Mouse (Mus musculus): ENCODE data around the gene Cog1. TPM values are rescaled to one million over a fixed set of nuclear protein-coding genes. Genes with fewer than 3 reads are reported as not detected.

Gene Cog1
- polyA plus RNA-seq, 1 experiment from 2014 or later, result 24.7 TPM

DNA sequence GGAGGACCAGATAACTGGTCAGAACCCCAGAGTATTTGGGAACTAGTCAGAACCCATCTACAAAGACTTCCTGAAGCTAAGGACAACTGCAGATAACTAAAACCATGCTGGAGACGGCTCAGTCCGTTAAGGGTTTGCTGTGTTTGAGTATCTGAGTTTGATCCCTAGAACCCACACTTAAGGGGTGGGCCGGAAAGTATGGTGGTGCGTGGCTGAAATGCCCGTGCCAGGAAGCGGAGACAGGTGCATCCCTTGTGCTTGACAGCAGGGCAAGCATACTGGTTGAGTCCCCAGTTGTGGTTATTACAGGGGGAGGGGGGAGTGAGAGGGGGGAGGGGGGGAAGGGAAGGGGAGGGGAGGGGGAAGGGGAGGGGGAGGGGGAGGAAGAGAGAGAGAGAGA is 34.5 kb upstream of the Cog1 start:
- H3K27me3 ChIP-seq (replicated peaks; ENCODE audit: control insufficient read depth, insufficient read depth, low read length), result peaks cover 17% of the 10 kb centered on the region
- DNase-seq (ENCODE audit: low spot score) (no peak), ATAC-seq (replicated peaks; ENCODE audit: low FRiP score) (no peak)

DNA sequence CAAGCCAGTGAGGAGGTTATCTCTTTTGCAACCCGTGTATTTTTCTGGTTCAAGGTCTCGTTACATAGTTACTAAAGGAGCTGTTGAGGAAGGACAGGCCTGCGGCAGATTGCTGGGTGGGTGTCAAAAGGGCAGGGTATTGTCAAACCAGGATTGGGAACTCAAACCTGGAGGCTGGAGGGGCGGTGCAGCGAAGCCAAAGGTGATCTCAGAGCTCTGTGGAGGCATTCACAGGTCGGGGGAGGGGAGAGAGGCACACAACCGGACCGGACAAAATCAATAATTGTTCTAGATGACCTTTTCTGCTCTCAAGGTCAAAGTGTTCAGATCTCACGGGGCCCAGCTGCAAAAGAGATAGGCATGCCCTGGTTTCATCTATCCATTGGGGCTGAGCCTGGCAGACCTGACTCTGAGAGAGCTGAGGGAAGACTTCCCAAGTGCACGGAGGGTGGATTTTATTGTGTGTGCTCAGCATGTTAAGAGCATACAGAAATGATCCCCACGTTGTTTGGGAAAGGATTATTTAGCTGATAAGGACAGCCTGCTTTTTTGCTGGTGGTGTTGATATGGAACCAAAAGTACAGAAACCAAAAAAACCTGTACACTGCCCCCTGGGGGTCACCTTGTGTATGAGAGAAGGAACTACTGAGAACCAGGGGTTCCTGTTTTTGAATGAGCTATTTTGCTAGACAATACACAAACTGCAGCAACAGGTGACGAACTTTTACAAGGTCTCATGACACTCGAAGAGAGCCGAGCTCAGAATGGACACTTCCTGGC is 31.6 kb upstream of the Cog1 start:
- ATAC-seq (replicated peaks; ENCODE audit: low FRiP score), result peak; percentile 45; the same call in 1 of the 2 replicates
- Histone ChIP-seq H3K9ac (ENCODE audit: low read depth, low read length) (no peak overlapping the region), H3K4me2 (peak overlapping the region; percentile 15; the same call in 1 of the 2 replicates), H3K9me3 (ENCODE audit: control insufficient read depth, low read length) (no peaks in the 10 kb centered on the region), H3K27me3 (replicated peaks; ENCODE audit: control insufficient read depth, insufficient read depth, low read length) (peaks cover 39% of the 10 kb centered on the region), H3K36me3 (ENCODE audit: control insufficient read depth, insufficient read depth, low read length) (no peaks in the 10 kb centered on the region), H3K4me3 (ENCODE audit: low read depth, low read length) (no peak overlapping the region), H3K27ac (ENCODE audit: low read depth, low read length) (no peak overlapping the region), H3K4me1 (replicated peaks; ENCODE audit: control insufficient read depth, insufficient read depth, low read length) (peaks cover 10% of the 10 kb centered on the region)
- 45% methylated on average over 14 of the region's 14 CpGs for WGBS
- peak; percentile 60 for DNase-seq (ENCODE audit: low spot score)

More for the DNA sequence above, 34.5 kb upstream of the Cog1 start:
- Histone ChIP-seq H3K9me3 (ENCODE audit: control insufficient read depth, low read length) (no peaks in the 10 kb centered on the region), H3K4me1 (replicated peaks; ENCODE audit: control insufficient read depth, insufficient read depth, low read length) (peaks cover 13% of the 10 kb centered on the region), H3K4me2 (no peak overlapping the region), H3K9ac (ENCODE audit: low read depth, low read length) (no peak overlapping the region), H3K4me3 (ENCODE audit: low read depth, low read length) (no peak overlapping the region), H3K27ac (ENCODE audit: low read depth, low read length) (no peak overlapping the region), H3K36me3 (ENCODE audit: control insufficient read depth, insufficient read depth, low read length) (no peaks in the 10 kb centered on the region)
- WGBS, result 37% methylated on average over 6 of the region's 6 CpGs

DNA sequence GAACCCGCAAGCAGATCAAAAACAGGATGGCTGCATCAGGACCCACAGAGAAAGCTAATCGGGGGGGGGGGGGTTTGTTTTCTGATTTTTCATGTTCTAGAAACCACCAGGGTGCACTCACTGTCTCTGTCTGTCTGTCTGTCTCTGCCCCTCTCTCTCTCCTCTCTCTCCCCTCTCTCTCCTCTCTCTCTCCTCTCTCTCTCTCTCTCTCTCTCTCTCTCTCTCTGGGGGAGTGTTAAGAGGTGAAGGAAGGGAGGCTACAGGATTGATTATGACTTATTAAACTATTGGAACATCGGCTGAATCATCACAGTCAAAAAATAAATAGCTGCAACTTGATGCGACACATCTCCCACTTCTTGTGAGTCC is 30.7 kb upstream of the Cog1 start:
- Histone ChIP-seq H3K4me3 (ENCODE audit: low read depth, low read length) (peak overlapping the region; percentile 38), H3K27ac (ENCODE audit: low read depth, low read length) (no peak overlapping the region), H3K4me2 (peak overlapping the region; percentile 66), H3K27me3 (replicated peaks; ENCODE audit: control insufficient read depth, insufficient read depth, low read length) (peaks cover 39% of the 10 kb centered on the region), H3K9me3 (ENCODE audit: control insufficient read depth, low read length) (no peaks in the 10 kb centered on the region), H3K9ac (ENCODE audit: low read depth, low read length) (no peak overlapping the region; the same call in 1 of the 2 replicates), H3K4me1 (replicated peaks; ENCODE audit: control insufficient read depth, insufficient read depth, low read length) (peaks cover 10% of the 10 kb centered on the region; the same call in 1 of the 2 replicates), H3K36me3 (ENCODE audit: control insufficient read depth, insufficient read depth, low read length) (no peaks in the 10 kb centered on the region)
- ATAC-seq (replicated peaks; ENCODE audit: low FRiP score), result no peak
- WGBS, result 32% methylated on average over 4 of the region's 4 CpGs
- no peak for DNase-seq (ENCODE audit: low spot score)

DNA sequence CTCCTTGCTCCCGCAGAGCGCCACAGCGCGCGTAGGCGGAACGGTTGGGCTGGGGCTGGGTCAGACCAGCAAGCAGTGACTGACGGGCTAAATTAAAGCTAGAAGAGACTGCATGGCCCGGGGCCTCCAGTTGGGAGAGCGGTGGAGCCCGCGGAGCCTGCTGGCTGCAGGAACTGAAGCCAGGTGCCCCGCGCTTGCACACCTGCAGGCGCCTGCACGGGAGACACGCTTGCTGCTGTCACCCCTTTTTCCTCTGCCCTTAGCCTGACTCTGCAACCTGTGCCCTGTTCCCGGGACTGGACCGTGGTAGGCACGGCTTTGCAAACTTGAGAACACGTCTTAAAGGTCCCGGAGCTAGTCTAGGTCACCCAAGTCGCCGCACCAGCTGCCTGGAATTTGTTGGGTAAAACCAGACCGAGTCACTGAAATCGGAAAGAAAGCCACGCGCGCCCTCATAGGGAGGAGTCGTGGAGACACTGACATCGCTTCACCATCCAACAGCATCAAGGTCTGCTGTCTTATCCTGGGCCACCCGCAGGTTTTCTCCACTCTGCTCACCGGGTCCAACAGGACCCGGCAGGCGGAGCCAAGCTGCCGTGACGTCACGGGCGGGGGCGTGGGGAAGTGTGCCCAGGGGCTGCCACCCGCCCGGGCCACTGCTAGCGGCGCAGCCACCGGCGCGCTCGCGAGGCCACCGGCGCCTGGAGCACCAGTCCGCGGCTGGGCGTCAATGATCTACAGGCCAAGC is 30.1 kb upstream of the Cog1 start, which contains the start of gene Sstr2:
Sstr2 (plus strand) TSS at position 671 of the 748 bp plus-strand sequence.
- H3K4me1 ChIP-seq (replicated peaks; ENCODE audit: control insufficient read depth, insufficient read depth, low read length), result peaks cover 10% of the 10 kb centered on the region; the same call in 1 of the 2 replicates
- no peaks in the 10 kb centered on the region for H3K9me3 ChIP-seq (ENCODE audit: control insufficient read depth, low read length)
- no peak within 1 kb of the TSS for H3K27ac ChIP-seq (ENCODE audit: low read depth, low read length)
- no peak within 1 kb of the TSS; the same call in 1 of the 2 replicates for H3K9ac ChIP-seq (ENCODE audit: low read depth, low read length)
- peak within 1 kb of the TSS; percentile 66 for H3K4me2 ChIP-seq
- H3K27me3 ChIP-seq (replicated peaks; ENCODE audit: control insufficient read depth, insufficient read depth, low read length), result peaks cover 39% of the 10 kb centered on the region
- peak within 1 kb of the TSS; percentile 38 for H3K4me3 ChIP-seq (ENCODE audit: low read depth, low read length)
- H3K36me3 ChIP-seq (ENCODE audit: control insufficient read depth, insufficient read depth, low read length), result no peaks in the 10 kb centered on the region
- ATAC-seq (replicated peaks; ENCODE audit: low FRiP score) (peak; percentile 39), DNase-seq (ENCODE audit: low spot score) (peak; percentile 66)
- WGBS, result 2% methylated on average over 54 of the region's 54 CpGs

DNA sequence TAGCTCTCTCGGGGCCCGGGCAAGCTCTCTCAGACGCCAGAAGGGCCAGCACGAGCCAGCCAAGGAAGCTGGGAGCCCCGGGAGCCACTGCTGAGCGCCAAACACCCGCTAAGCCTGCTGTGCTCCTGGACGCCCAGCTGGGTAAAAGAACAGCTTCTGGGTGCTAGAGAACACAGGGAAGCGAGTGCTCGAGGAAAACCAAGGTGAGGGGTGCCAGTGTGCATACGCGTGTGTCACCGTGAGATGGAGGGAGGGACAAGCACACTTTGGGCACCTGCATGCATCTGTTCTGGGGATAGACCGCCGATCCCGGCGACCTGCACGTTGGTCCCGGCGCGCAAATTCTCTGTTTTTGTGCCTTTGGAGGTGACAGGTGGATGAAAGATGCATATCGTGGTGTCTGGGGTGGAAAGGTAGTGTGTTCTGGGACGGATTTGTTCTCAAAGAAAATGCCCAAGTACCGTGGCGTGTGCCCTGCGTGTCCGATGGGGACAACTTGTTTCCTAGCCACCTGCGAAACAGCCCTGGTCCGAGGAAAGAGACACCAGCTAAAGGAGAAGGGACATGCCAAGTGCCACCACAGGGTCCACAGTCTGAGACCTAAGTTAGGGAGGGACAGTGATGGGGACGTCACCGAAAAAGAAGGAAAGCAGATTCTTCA is 29.4 kb upstream of the Cog1 start:
- Histone ChIP-seq H3K27ac (ENCODE audit: low read depth, low read length) (no peak overlapping the region), H3K4me2 (peak overlapping the region; percentile 66), H3K4me1 (replicated peaks; ENCODE audit: control insufficient read depth, insufficient read depth, low read length) (peaks cover 10% of the 10 kb centered on the region; the same call in 1 of the 2 replicates), H3K9ac (ENCODE audit: low read depth, low read length) (no peak overlapping the region), H3K9me3 (ENCODE audit: control insufficient read depth, low read length) (no peaks in the 10 kb centered on the region), H3K4me3 (ENCODE audit: low read depth, low read length) (peak overlapping the region; percentile 38), H3K36me3 (ENCODE audit: control insufficient read depth, insufficient read depth, low read length) (no peaks in the 10 kb centered on the region), H3K27me3 (replicated peaks; ENCODE audit: control insufficient read depth, insufficient read depth, low read length) (peaks cover 39% of the 10 kb centered on the region)
- DNase-seq (ENCODE audit: low spot score), result no peak
- ATAC-seq (replicated peaks; ENCODE audit: low FRiP score), result no peak
- 3% methylated on average over 31 of the region's 31 CpGs for WGBS

DNA sequence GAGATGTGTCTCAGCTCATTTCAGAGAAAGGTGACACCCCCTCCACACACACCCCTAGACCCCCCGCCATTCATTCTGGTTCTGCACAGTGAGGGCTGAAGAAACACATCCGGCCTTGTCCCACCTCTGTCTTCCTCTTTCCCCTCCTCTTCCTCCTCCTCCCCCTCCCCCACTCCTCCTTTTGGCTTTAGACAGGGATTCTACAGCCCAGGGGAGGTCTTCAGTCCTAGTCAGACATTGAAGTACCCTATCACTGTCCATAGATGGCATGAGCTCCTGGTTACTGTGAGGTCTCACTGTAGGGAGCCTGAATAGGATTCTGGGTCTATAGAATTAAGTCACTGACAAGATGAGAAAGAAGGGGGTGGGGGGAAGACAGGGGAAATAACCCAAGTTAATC is 28.0 kb upstream of the Cog1 start:
- no peak overlapping the region for H3K4me2 ChIP-seq
- no peak overlapping the region for H3K9ac ChIP-seq (ENCODE audit: low read depth, low read length)
- no peaks in the 10 kb centered on the region for H3K36me3 ChIP-seq (ENCODE audit: control insufficient read depth, insufficient read depth, low read length)
- no peak overlapping the region for H3K4me3 ChIP-seq (ENCODE audit: low read depth, low read length)
- WGBS, result 36% methylated on average over 2 of the region's 2 CpGs
- H3K27me3 ChIP-seq (replicated peaks; ENCODE audit: control insufficient read depth, insufficient read depth, low read length), result peaks cover 39% of the 10 kb centered on the region
- peaks cover 10% of the 10 kb centered on the region; the same call in 1 of the 2 replicates for H3K4me1 ChIP-seq (replicated peaks; ENCODE audit: control insufficient read depth, insufficient read depth, low read length)
- ATAC-seq (replicated peaks; ENCODE audit: low FRiP score) (no peak), DNase-seq (ENCODE audit: low spot score) (no peak)
- no peaks in the 10 kb centered on the region for H3K9me3 ChIP-seq (ENCODE audit: control insufficient read depth, low read length)
- H3K27ac ChIP-seq (ENCODE audit: low read depth, low read length), result no peak overlapping the region

DNA sequence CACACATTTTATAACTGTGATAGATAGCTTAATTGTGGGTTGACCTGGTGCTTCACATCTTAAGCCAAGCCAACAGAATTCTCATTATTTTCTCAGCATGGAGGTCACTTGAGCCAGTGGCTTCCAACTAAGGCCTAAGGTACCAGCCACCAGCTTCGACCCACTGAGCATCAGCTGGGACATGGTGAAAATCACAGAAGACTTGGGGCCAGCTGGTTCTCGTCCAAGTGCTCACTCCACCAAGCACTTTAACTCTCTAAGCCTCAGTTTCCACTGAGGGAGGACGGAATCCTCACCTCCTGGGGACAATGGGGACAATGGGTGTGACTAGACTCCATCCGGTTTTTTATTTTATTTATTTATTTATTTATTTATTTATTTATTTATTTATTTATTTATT is 26.9 kb upstream of the Cog1 start:
- WGBS, result 84% methylated on average over 4 of the region's 4 CpGs
- no peak overlapping the region for H3K27ac ChIP-seq (ENCODE audit: low read depth, low read length)
- peaks cover 39% of the 10 kb centered on the region for H3K27me3 ChIP-seq (replicated peaks; ENCODE audit: control insufficient read depth, insufficient read depth, low read length)
- H3K4me3 ChIP-seq (ENCODE audit: low read depth, low read length), result no peak overlapping the region
- no peak overlapping the region for H3K9ac ChIP-seq (ENCODE audit: low read depth, low read length)
- H3K4me2 ChIP-seq, result no peak overlapping the region
- H3K36me3 ChIP-seq (ENCODE audit: control insufficient read depth, insufficient read depth, low read length), result no peaks in the 10 kb centered on the region
- H3K9me3 ChIP-seq (ENCODE audit: control insufficient read depth, low read length), result no peaks in the 10 kb centered on the region
- ATAC-seq (replicated peaks; ENCODE audit: low FRiP score) (no peak), DNase-seq (ENCODE audit: low spot score) (no peak)
- peaks cover 10% of the 10 kb centered on the region; the same call in 1 of the 2 replicates for H3K4me1 ChIP-seq (replicated peaks; ENCODE audit: control insufficient read depth, insufficient read depth, low read length)

DNA sequence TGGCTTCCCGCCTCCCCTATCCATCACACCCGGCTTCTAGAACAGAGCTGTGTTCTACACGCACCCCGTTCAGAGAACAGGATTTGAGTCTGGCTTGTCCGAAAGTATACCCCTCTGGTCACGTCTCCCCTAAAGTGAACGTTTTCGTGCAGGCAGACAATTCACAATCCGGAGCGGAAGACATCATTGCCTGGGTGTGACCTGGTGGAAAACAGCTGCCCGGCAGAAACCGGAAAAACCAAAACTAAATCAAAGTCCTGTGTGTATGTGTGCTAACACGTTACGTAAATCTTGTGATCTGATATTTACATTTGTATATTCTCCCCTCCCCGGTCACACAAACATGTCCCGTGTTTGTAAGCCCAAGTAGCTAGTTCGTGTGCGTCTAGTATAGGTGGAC is 23.5 kb upstream of the Cog1 start:
- no peaks in the 10 kb centered on the region for H3K36me3 ChIP-seq (ENCODE audit: control insufficient read depth, insufficient read depth, low read length)
- 92% methylated on average over 18 of the region's 18 CpGs for WGBS
- no peak overlapping the region for H3K4me2 ChIP-seq
- H3K4me3 ChIP-seq (ENCODE audit: low read depth, low read length), result no peak overlapping the region
- H3K9me3 ChIP-seq (ENCODE audit: control insufficient read depth, low read length), result no peaks in the 10 kb centered on the region
- no peaks in the 10 kb centered on the region for H3K4me1 ChIP-seq (replicated peaks; ENCODE audit: control insufficient read depth, insufficient read depth, low read length)
- peaks cover 12% of the 10 kb centered on the region for H3K27me3 ChIP-seq (replicated peaks; ENCODE audit: control insufficient read depth, insufficient read depth, low read length)
- H3K9ac ChIP-seq (ENCODE audit: low read depth, low read length), result no peak overlapping the region
- H3K27ac ChIP-seq (ENCODE audit: low read depth, low read length), result no peak overlapping the region
- DNase-seq (ENCODE audit: low spot score), result no peak
- ATAC-seq (replicated peaks; ENCODE audit: low FRiP score), result no peak

All from liver, embryonic 11.5 days (tissue).